Mouse (Mus musculus): ENCODE results near the gene Asnsd1. TPM values are rescaled to one million over a fixed set of nuclear protein-coding genes. Genes with fewer than 3 reads are reported as not detected.
"Not testable (repeated sequence)": the region's sequence is repeated elsewhere in the genome, so short reads cannot be mapped to it uniquely, and the experiment has no call there.

Gene Asnsd1
- polyA plus RNA-seq, 1 experiment from 2014 or later = 138 TPM

GRCm38 (mm10) chr1:53341071-53341470 lies 11.5 kb downstream of the Asnsd1 start:
- Histone ChIP-seq H3K9ac (replicated peaks; ENCODE audit: low read length) (no peak overlapping the region), H3K9me3 (replicated peaks; ENCODE audit: control insufficient read depth, low read length) (no peaks in the 10 kb centered on the region; the same call in 1 of the 2 replicates), H3K36me3 (replicated peaks; ENCODE audit: control insufficient read depth, insufficient read depth, low read depth, low read length) (no peaks in the 10 kb centered on the region; the same call in none of the 2 replicates), H3K4me3 (ENCODE audit: low read depth, low read length) (no peak overlapping the region), H3K4me1 (ENCODE audit: control insufficient read depth, insufficient read depth, low read length) (no peaks in the 10 kb centered on the region), H3K27ac (replicated peaks; ENCODE audit: low read depth, low read length) (no peak overlapping the region), H3K4me2 (ENCODE audit: low read depth, low read length) (no peak overlapping the region), H3K27me3 (ENCODE audit: control insufficient read depth, insufficient read depth, low read length) (no peaks in the 10 kb centered on the region)
- WGBS = 97% methylated on average over 2 of the region's 2 CpGs
- ATAC-seq (replicated peaks; ENCODE audit: insufficient number of reproducible peaks, low FRiP score, low TSS enrichment, low read depth) = no peak
- DNase-seq (ENCODE audit: low spot score) = no peak

- not testable (repeated sequence) for H3K9me3 ChIP-seq (replicated peaks; ENCODE audit: control insufficient read depth, low read length); H3K9ac ChIP-seq (replicated peaks; ENCODE audit: low read length); DNase-seq (ENCODE audit: low spot score); H3K36me3 ChIP-seq (replicated peaks; ENCODE audit: control insufficient read depth, insufficient read depth, low read depth, low read length); H3K27me3 ChIP-seq (ENCODE audit: control insufficient read depth, insufficient read depth, low read length); ATAC-seq (replicated peaks; ENCODE audit: insufficient number of reproducible peaks, low FRiP score, low TSS enrichment, low read depth); H3K27ac ChIP-seq (replicated peaks; ENCODE audit: low read depth, low read length); H3K4me2 ChIP-seq (ENCODE audit: low read depth, low read length); H3K4me3 ChIP-seq (ENCODE audit: low read depth, low read length); H3K4me1 ChIP-seq (ENCODE audit: control insufficient read depth, insufficient read depth, low read length)
- 76% methylated on average over 2 of the region's 2 CpGs for WGBS
Observed at GRCm38 (mm10) chr1:53337403-53337802, 15.1 kb downstream of the Asnsd1 start.

- no peaks in the 10 kb centered on the region for H3K9me3 ChIP-seq (replicated peaks; ENCODE audit: control insufficient read depth, low read length)
- ATAC-seq (replicated peaks; ENCODE audit: insufficient number of reproducible peaks, low FRiP score, low TSS enrichment, low read depth) = no peak
- H3K4me2 ChIP-seq (ENCODE audit: low read depth, low read length) = no peak overlapping the region
- no peak overlapping the region for H3K9ac ChIP-seq (replicated peaks; ENCODE audit: low read length)
- no peaks in the 10 kb centered on the region for H3K27me3 ChIP-seq (ENCODE audit: control insufficient read depth, insufficient read depth, low read length)
- H3K36me3 ChIP-seq (replicated peaks; ENCODE audit: control insufficient read depth, insufficient read depth, low read depth, low read length) = no peaks in the 10 kb centered on the region
- no peak overlapping the region for H3K4me3 ChIP-seq (ENCODE audit: low read depth, low read length)
- H3K27ac ChIP-seq (replicated peaks; ENCODE audit: low read depth, low read length) = no peak overlapping the region
- no peaks in the 10 kb centered on the region for H3K4me1 ChIP-seq (ENCODE audit: control insufficient read depth, insufficient read depth, low read length)
- no peak for DNase-seq (ENCODE audit: low spot score)
Observed at GRCm38 (mm10) chr1:53335465-53335864, 17.1 kb downstream of the Asnsd1 start.

- H3K27me3 ChIP-seq (ENCODE audit: control insufficient read depth, insufficient read depth, low read length); H3K9me3 ChIP-seq (replicated peaks; ENCODE audit: control insufficient read depth, low read length); H3K4me1 ChIP-seq (ENCODE audit: control insufficient read depth, insufficient read depth, low read length); H3K27ac ChIP-seq (replicated peaks; ENCODE audit: low read depth, low read length); H3K9ac ChIP-seq (replicated peaks; ENCODE audit: low read length); H3K36me3 ChIP-seq (replicated peaks; ENCODE audit: control insufficient read depth, insufficient read depth, low read depth, low read length); DNase-seq (ENCODE audit: low spot score); H3K4me2 ChIP-seq (ENCODE audit: low read depth, low read length); H3K4me3 ChIP-seq (ENCODE audit: low read depth, low read length); ATAC-seq (replicated peaks; ENCODE audit: insufficient number of reproducible peaks, low FRiP score, low TSS enrichment, low read depth): not testable (repeated sequence)
- 74% methylated on average over 5 of the region's 5 CpGs for WGBS
Observed at GRCm38 (mm10) chr1:53333527-53333926, 19.0 kb downstream of the Asnsd1 start.

GRCm38 (mm10) chr1:53324827-53325494 lies 27.6 kb downstream of the Asnsd1 start:
- H3K9ac ChIP-seq (replicated peaks; ENCODE audit: low read length) = no peak overlapping the region
- DNase-seq (ENCODE audit: low spot score) (no peak), ATAC-seq (replicated peaks; ENCODE audit: insufficient number of reproducible peaks, low FRiP score, low TSS enrichment, low read depth) (no peak)
- H3K4me1 ChIP-seq (ENCODE audit: control insufficient read depth, insufficient read depth, low read length) = no peaks in the 10 kb centered on the region
- whole genome bisulfite sequencing = 92% methylated on average over 5 of the region's 5 CpGs
- H3K9me3 ChIP-seq (replicated peaks; ENCODE audit: control insufficient read depth, low read length) = no peaks in the 10 kb centered on the region
- no peak overlapping the region for H3K4me3 ChIP-seq (ENCODE audit: low read depth, low read length)
- H3K27ac ChIP-seq (replicated peaks; ENCODE audit: low read depth, low read length) = no peak overlapping the region
- H3K4me2 ChIP-seq (ENCODE audit: low read depth, low read length) = no peak overlapping the region
- no peaks in the 10 kb centered on the region for H3K27me3 ChIP-seq (ENCODE audit: control insufficient read depth, insufficient read depth, low read length)
- no peaks in the 10 kb centered on the region for H3K36me3 ChIP-seq (replicated peaks; ENCODE audit: control insufficient read depth, insufficient read depth, low read depth, low read length)

- Histone ChIP-seq H3K4me1 (ENCODE audit: control insufficient read depth, insufficient read depth, low read length) (no peaks in the 10 kb centered on the region), H3K36me3 (replicated peaks; ENCODE audit: control insufficient read depth, insufficient read depth, low read depth, low read length) (no peaks in the 10 kb centered on the region), H3K27ac (replicated peaks; ENCODE audit: low read depth, low read length) (no peak overlapping the region), H3K27me3 (ENCODE audit: control insufficient read depth, insufficient read depth, low read length) (no peaks in the 10 kb centered on the region), H3K4me3 (ENCODE audit: low read depth, low read length) (no peak overlapping the region), H3K9me3 (replicated peaks; ENCODE audit: control insufficient read depth, low read length) (no peaks in the 10 kb centered on the region), H3K9ac (replicated peaks; ENCODE audit: low read length) (no peak overlapping the region), H3K4me2 (ENCODE audit: low read depth, low read length) (no peak overlapping the region)
- DNase-seq (ENCODE audit: low spot score) (no peak), ATAC-seq (replicated peaks; ENCODE audit: insufficient number of reproducible peaks, low FRiP score, low TSS enrichment, low read depth) (no peak)
- WGBS = 87% methylated on average over 1 of the region's 1 CpGs
Observed at GRCm38 (mm10) chr1:53324277-53324676, 28.3 kb downstream of the Asnsd1 start.

- DNase-seq (ENCODE audit: low spot score) (no peak), ATAC-seq (replicated peaks; ENCODE audit: insufficient number of reproducible peaks, low FRiP score, low TSS enrichment, low read depth) (no peak)
- Histone ChIP-seq H3K9me3 (replicated peaks; ENCODE audit: control insufficient read depth, low read length) (no peaks in the 10 kb centered on the region), H3K36me3 (replicated peaks; ENCODE audit: control insufficient read depth, insufficient read depth, low read depth, low read length) (no peaks in the 10 kb centered on the region), H3K4me3 (ENCODE audit: low read depth, low read length) (no peak overlapping the region), H3K27ac (replicated peaks; ENCODE audit: low read depth, low read length) (no peak overlapping the region), H3K9ac (replicated peaks; ENCODE audit: low read length) (no peak overlapping the region), H3K4me2 (ENCODE audit: low read depth, low read length) (no peak overlapping the region), H3K4me1 (ENCODE audit: control insufficient read depth, insufficient read depth, low read length) (no peaks in the 10 kb centered on the region), H3K27me3 (ENCODE audit: control insufficient read depth, insufficient read depth, low read length) (no peaks in the 10 kb centered on the region)
- WGBS = 86% methylated on average over 5 of the region's 5 CpGs
Observed at GRCm38 (mm10) chr1:53323254-53323653, 29.3 kb downstream of the Asnsd1 start.

GRCm38 (mm10) chr1:53321662-53322344 lies 30.7 kb downstream of the Asnsd1 start:
- DNase-seq (ENCODE audit: low spot score) = no peak
- no peak for ATAC-seq (replicated peaks; ENCODE audit: insufficient number of reproducible peaks, low FRiP score, low TSS enrichment, low read depth)
- 98% methylated on average over 4 of the region's 4 CpGs for WGBS
- no peak overlapping the region for H3K27ac ChIP-seq (replicated peaks; ENCODE audit: low read depth, low read length)
- H3K27me3 ChIP-seq (ENCODE audit: control insufficient read depth, insufficient read depth, low read length) = no peaks in the 10 kb centered on the region
- H3K9ac ChIP-seq (replicated peaks; ENCODE audit: low read length) = no peak overlapping the region
- no peaks in the 10 kb centered on the region for H3K36me3 ChIP-seq (replicated peaks; ENCODE audit: control insufficient read depth, insufficient read depth, low read depth, low read length)
- no peaks in the 10 kb centered on the region for H3K9me3 ChIP-seq (replicated peaks; ENCODE audit: control insufficient read depth, low read length)
- H3K4me2 ChIP-seq (ENCODE audit: low read depth, low read length) = no peak overlapping the region
- H3K4me3 ChIP-seq (ENCODE audit: low read depth, low read length) = no peak overlapping the region
- H3K4me1 ChIP-seq (ENCODE audit: control insufficient read depth, insufficient read depth, low read length) = no peaks in the 10 kb centered on the region
